Mouse (Mus musculus) kidney, embryonic 14.5 days (tissue): ENCODE measurements around the gene Zfp12. TPM values are rescaled to one million over a fixed set of nuclear protein-coding genes. Genes with fewer than 3 reads are reported as not detected.

Source experiments
- ATAC-seq: fragments of 200-750 bp; cut with Nextera tagmentation; 2 replicates; pipeline ENCODE4 v1.8.0; 2017; ENCODE audit warnings: moderate number of reproducible peaks, mild to moderate bottlenecking, moderate TSS enrichment, moderate library complexity; ENCODE audit not compliant: low FRiP score, low TSS enrichment
- H3K27ac ChIP-seq: fragments of 300-500 bp; sonication (generic); 2 replicates; pipeline ENCODE4 v1.5.1; 2014; ENCODE audit warnings: low read depth, mild to moderate bottlenecking, low read length, moderate library complexity, mixed read lengths
- H3K27me3 ChIP-seq: fragments of 300-500 bp; sonication (generic); 2 replicates; pipeline ENCODE4 v1.6.1; 2014; ENCODE audit warnings: mild to moderate bottlenecking, low read length; ENCODE audit not compliant: control insufficient read depth, insufficient read depth
- H3K36me3 ChIP-seq: fragments of 300-500 bp; sonication (generic); 2 replicates; pipeline ENCODE4 v1.6.1; 2014; ENCODE audit warnings: low read length, mixed read lengths; ENCODE audit not compliant: control insufficient read depth, insufficient read depth
- H3K4me1 ChIP-seq: fragments of 300-500 bp; sonication (generic); 2 replicates; pipeline ENCODE4 v1.6.1; 2014; ENCODE audit warnings: low read length, mixed read lengths; ENCODE audit not compliant: control insufficient read depth, insufficient read depth
- H3K4me2 ChIP-seq: fragments of 300-500 bp; sonication (generic); replicated peaks from 2 replicates; pipeline ENCODE4 v1.6.1; 2014; ENCODE audit warnings: low read depth, mild to moderate bottlenecking, low read length
- H3K4me3 ChIP-seq: fragments of 300-500 bp; sonication (generic); 2 replicates; pipeline ENCODE4 v1.5.1; 2014; ENCODE audit warnings: mild to moderate bottlenecking, low read length
- H3K9ac ChIP-seq: fragments of 300-500 bp; sonication (generic); 2 replicates; pipeline ENCODE4 v1.6.1; 2014; ENCODE audit warnings: low read depth, mild to moderate bottlenecking, low read length, moderate library complexity
- H3K9me3 ChIP-seq: fragments of 300-500 bp; sonication (generic); 2 replicates; pipeline ENCODE4 v1.6.1; 2016; ENCODE audit warnings: low read length; ENCODE audit not compliant: control insufficient read depth
- WGBS: fragments of 180-500 bp; shearing (Covaris S2); extraction: QIAGEN DNeasy Blood & Tissue Kit; methylation state at CpG from one replicate; pipeline ENCODE4 v1.1.7; 2014; 5-methylcytosine and 5-hydroxymethylcytosine counted together
- polyA plus RNA-seq: library from polyadenylated mRNA; unstranded; fragments of >200 nt; fragmentation: Nextera tagmentation; extraction: Ambion mirVana; gene quantifications from 2 replicates; pipeline ENCODE4 v1.2.1, GENCODE M21; 2014

Gene Zfp12
- polyA plus RNA-seq, 1 experiment from 2014 or later: 19.6 TPM

DNA sequence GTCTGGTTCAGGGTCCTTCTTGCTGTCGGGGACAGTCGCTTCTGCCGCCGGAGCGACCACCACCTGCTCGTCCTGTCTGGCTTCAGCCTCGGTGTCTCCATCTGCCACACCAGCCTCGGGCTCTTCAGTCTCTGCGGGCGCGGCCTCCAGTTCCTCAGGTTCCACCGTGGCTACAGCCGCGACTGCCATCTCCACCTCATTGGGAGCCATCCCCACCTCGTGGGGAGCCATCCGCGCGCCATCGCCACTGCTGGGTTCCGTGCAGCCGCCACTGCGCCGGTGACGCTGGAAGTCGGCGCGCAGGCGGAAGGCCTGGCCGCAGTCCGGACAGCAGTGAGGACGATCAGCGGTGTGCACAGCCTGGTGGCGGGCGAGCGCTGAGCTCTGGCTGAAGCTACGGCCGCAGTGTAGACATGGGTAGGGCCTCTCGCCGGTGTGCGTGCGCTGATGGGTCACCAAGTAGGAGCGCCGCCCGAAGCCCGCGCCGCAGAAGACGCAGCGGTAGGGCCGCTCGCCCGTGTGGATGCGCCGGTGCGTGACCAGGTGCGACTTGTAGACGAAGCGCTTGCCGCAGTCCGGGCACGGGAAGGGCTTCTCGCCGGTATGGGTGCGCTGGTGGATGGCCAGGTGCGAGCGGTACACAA, 19.6 kb downstream of the Zfp12 start:
- WGBS: 10% methylated on average over 66 of the region's 66 CpGs
- no peaks in the 10 kb centered on the region; the same call in 1 of the 2 replicates for H3K36me3 ChIP-seq

DNA sequence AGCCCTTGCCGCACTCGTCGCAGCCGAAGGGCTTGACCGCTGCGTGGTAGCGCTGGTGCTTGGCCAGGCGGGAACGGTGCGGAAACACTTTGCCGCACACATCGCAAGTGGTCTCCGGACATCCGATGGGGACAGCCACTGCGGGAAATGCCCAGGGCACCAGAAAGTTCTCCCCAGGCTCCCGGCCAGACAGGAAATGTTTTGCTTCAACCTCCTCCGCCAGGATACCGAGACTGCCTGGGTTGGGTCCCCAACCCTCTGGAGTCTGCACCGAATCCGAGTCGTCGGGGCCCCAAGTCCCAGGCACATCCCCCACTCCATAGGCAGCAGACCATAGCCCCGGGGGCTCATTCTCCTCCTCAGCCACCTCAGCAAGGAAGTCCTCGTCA, 20.2 kb downstream of the Zfp12 start:
- Histone ChIP-seq H3K9ac (no peak overlapping the region), H3K27ac (no peak overlapping the region), H3K4me3 (peak overlapping the region; percentile 46; the same call in 1 of the 2 replicates), H3K4me2 (peak overlapping the region; percentile 84; the same call in 1 of the 2 replicates), H3K4me1 (peaks cover 21% of the 10 kb centered on the region), H3K36me3 (no peaks in the 10 kb centered on the region; the same call in 1 of the 2 replicates), H3K27me3 (peaks cover 78% of the 10 kb centered on the region), H3K9me3 (no peaks in the 10 kb centered on the region)
- 19% methylated on average over 24 of the region's 24 CpGs for WGBS
- no peak for ATAC-seq

More for the DNA sequence above, 19.6 kb downstream of the Zfp12 start:
- ATAC-seq: no peak
- Histone ChIP-seq H3K4me1 (peaks cover 21% of the 10 kb centered on the region), H3K4me2 (peak overlapping the region; percentile 84; the same call in 1 of the 2 replicates), H3K9me3 (no peaks in the 10 kb centered on the region), H3K9ac (0 out of 2 replicates have a peak overlapping the region, but pooled peaks have one; percentile 28), H3K4me3 (peak overlapping the region; percentile 46), H3K27ac (no peak overlapping the region), H3K27me3 (peaks cover 78% of the 10 kb centered on the region)

DNA sequence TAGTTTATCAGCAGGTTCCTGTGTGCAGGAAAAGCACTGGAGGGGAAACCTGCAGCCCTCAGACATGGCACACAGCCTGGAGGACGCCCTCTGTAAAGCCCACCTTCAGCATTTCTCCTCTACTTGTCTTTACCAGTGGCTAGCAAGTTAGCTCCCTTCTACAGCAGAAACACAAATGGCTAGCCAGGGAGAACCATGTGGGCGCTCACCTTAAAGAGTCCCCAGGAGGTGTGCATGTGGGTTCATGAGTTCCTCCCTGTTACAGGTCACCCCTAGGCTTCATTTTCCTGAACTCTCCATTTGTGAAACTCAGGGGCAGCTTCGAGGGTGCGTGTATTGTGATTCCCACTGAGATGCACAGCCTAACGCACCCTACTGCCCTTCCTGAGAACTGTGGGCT, 20.8 kb downstream of the Zfp12 start:
- H3K36me3 ChIP-seq: peaks cover 2% of the 10 kb centered on the region; the same call in 1 of the 2 replicates
- H3K9ac ChIP-seq: no peak overlapping the region
- no peaks in the 10 kb centered on the region for H3K9me3 ChIP-seq
- H3K4me1 ChIP-seq: peaks cover 21% of the 10 kb centered on the region
- no peak overlapping the region for H3K4me2 ChIP-seq
- no peak overlapping the region for H3K27ac ChIP-seq
- H3K4me3 ChIP-seq: no peak overlapping the region
- 85% methylated on average over 5 of the region's 5 CpGs for WGBS
- peaks cover 77% of the 10 kb centered on the region for H3K27me3 ChIP-seq
- ATAC-seq: no peak

DNA sequence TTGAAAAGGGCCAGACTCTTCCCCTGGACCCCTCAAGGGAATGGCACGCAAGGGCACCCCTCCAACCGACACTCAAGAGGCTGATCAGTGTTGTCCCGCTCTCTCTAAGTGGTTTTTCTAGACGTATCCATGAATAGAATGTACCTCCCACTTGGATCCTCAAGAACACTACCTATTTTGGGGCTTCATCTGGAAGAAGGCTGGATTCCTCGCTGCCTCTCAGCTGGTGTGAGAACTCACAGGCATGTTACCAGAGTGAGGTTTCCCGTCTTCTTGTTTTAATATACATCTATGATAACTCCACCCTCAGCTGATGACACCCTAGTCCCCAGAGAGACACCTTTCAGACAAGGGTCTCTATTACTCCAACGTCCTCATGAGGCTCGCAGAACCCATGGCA, 26.7 kb downstream of the Zfp12 start:
- Histone ChIP-seq H3K4me2 (no peak overlapping the region), H3K27ac (no peak overlapping the region), H3K9ac (no peak overlapping the region), H3K4me3 (no peak overlapping the region), H3K4me1 (no peaks in the 10 kb centered on the region), H3K36me3 (peaks cover 28% of the 10 kb centered on the region), H3K27me3 (peaks cover 19% of the 10 kb centered on the region; the same call in 1 of the 2 replicates), H3K9me3 (no peaks in the 10 kb centered on the region)
- 94% methylated on average over 8 of the region's 8 CpGs for WGBS
- no peak for ATAC-seq

DNA sequence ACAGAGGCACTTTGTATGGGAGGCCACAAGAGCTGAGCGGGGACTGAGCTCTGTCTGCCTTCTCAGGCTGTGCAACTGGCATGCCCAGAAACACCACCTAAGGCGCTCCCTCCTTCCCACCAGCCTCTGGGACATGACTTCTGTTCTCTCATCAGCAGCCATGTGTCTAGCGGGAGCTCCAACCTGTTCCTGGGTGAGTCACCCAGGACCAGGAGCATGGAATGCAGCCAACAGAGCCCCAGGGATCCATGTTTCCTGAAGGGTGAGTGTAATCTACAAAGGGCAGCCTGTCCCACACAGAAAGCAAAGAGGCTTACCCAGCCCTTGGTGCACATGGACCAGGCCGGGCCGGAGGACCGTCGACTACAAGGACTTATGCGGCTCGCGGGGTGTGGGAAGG, 29.7 kb downstream of the Zfp12 start:
- Histone ChIP-seq H3K27ac (no peak overlapping the region), H3K4me1 (peaks cover 6% of the 10 kb centered on the region), H3K9ac (no peak overlapping the region), H3K9me3 (no peaks in the 10 kb centered on the region), H3K27me3 (no peaks in the 10 kb centered on the region), H3K4me3 (no peak overlapping the region), H3K4me2 (no peak overlapping the region), H3K36me3 (peaks cover 28% of the 10 kb centered on the region)
- no peak for ATAC-seq
- 87% methylated on average over 10 of the region's 10 CpGs for WGBS

DNA sequence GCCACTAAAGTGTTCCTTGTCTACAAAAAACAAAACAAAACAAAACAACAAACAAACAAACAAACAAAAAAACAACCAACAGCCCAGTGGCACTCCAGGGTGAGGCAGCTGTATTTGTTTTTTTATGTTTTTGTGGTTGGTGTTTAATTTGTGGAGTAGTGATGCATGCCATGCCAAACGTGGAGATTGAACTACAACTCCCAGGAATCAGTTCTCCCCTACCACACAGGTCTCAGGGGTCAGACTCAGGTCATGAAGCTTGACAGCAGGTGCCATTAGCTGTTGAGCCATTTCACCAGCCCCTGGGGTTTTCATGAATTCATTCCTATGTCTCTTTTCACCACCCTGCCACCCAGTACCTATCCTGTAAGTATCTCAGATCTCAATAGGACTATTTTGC, 30.4 kb downstream of the Zfp12 start:
- H3K4me1 ChIP-seq: peaks cover 6% of the 10 kb centered on the region
- no peaks in the 10 kb centered on the region for H3K9me3 ChIP-seq
- no peak overlapping the region for H3K4me3 ChIP-seq
- 59% methylated on average over 1 of the region's 1 CpGs for WGBS
- H3K27ac ChIP-seq: no peak overlapping the region
- H3K9ac ChIP-seq: no peak overlapping the region
- H3K36me3 ChIP-seq: peaks cover 26% of the 10 kb centered on the region
- no peak overlapping the region for H3K4me2 ChIP-seq
- ATAC-seq: no peak
- H3K27me3 ChIP-seq: no peaks in the 10 kb centered on the region

DNA sequence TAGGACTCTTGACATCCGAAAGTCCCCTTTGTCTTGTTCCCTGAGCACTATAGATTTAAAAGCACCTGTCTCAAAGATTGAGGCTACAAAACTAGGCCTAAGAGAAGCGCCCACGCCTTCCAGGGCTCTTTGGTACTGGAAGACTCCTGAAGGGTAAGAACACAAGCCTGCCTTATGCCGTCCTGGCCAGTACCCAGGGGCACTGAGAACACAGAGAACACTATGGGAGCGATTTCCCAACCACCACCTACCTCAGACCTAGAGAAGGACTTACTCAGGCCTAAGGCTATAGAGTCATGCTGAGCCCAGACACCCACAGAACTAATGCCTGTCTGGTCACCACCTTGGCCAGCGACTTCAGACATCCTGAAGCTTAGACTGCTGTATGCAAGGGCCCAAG, 31.8 kb downstream of the Zfp12 start:
- Histone ChIP-seq H3K9ac (no peak overlapping the region), H3K27ac (no peak overlapping the region), H3K9me3 (no peaks in the 10 kb centered on the region), H3K27me3 (no peaks in the 10 kb centered on the region), H3K36me3 (peaks cover 21% of the 10 kb centered on the region), H3K4me3 (no peak overlapping the region), H3K4me1 (peaks cover 6% of the 10 kb centered on the region), H3K4me2 (no peak overlapping the region)
- no peak for ATAC-seq
- 84% methylated on average over 6 of the region's 6 CpGs for WGBS

DNA sequence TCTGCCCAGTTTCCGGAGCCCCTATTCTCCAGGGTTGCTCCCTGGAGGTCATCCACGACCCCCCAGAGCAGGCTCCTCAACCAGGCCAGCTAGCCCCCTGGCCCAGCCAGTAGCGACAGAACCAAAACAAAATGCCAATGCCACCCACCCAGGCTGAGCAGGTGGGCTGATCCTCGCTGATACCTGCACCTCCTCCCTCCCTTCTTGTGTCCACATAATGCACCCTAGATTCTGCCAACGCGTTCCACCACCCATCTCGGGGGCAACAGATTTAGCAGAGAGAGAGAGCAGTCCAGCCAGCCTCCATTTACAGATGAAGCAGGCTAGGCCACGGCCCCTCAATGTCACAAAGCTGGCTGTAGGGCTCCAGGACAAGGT, 34.0 kb downstream of the Zfp12 start:
- Histone ChIP-seq H3K9ac (peak overlapping the region; percentile 93), H3K9me3 (no peaks in the 10 kb centered on the region), H3K4me2 (peak overlapping the region; percentile 89), H3K4me3 (peak overlapping the region; percentile 89), H3K4me1 (peaks cover 6% of the 10 kb centered on the region), H3K27me3 (no peaks in the 10 kb centered on the region), H3K36me3 (peaks cover 2% of the 10 kb centered on the region; the same call in 1 of the 2 replicates), H3K27ac (no peak overlapping the region)
- WGBS: 34% methylated on average over 8 of the region's 8 CpGs
- no peak for ATAC-seq

DNA sequence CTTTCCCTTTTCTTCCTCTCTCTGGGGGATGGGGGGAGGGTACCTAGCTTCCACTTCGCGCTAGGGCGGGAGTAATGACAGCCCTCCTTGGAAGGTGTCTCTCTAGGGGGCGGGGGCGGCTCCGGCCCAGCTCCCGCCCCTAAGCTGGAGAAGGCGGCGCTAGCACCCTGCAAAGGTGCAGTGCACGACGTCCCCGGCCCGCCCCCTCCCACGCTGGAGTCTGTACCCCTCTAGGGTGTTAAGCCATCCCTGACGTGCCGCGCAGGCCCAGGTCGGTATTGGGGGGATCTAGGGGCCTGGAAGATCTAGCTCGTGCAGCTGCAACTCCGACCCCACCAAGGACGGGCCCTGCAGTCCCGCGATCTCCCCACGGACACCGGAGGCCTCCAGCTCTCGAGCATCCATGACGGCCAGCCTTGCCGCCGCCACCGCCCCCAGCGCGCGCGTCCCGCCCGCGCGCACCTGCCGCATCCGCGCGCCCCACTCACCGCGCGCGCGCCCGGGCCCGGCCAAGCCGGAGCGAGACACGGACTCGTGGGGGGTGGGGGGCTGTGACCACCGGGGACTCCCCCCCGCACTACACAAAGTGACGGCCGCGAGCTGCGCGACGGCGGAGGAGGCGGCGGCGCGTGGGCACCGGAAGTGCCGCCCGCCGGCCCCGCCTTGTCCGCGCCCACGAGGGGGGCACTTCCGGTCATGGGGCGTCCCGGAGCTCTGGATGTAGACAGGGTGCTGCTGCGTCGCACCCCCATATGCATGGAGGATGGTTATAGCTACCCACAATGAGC, 34.6 kb downstream of the Zfp12 start, which contains the start of gene Zfp316:
Gene Zfp316 (minus strand): TSS at position 660 of the 788 bp plus-strand sequence.
- peak within 1 kb of the TSS; percentile 48; the same call in 1 of the 2 replicates for H3K27ac ChIP-seq
- WGBS: under 1% methylated on average over 78 of the region's 79 CpGs
- no peaks in the 10 kb centered on the region for H3K9me3 ChIP-seq
- H3K36me3 ChIP-seq: no peaks in the 10 kb centered on the region
- peak within 1 kb of the TSS; percentile 93 for H3K9ac ChIP-seq
- peak within 1 kb of the TSS; percentile 89 for H3K4me3 ChIP-seq
- H3K4me1 ChIP-seq: peaks cover 6% of the 10 kb centered on the region
- H3K4me2 ChIP-seq: peak within 1 kb of the TSS; percentile 89
- ATAC-seq: peak; percentile 88
- H3K27me3 ChIP-seq: no peaks in the 10 kb centered on the region
